Mouse (Mus musculus) brain, embryonic 18.5 days (tissue): ENCODE measurements around the gene Gprin1.
A peak's percentile ranks its signal among the peaks of the same experiment; 100 is the strongest.

Experiments used
- DNase-seq: peaks from one replicate; pipeline ENCODE4 v3.0.0-alpha.2; 2012; ENCODE audit warnings: low read depth, low spot score

Gene Gprin1

DNA sequence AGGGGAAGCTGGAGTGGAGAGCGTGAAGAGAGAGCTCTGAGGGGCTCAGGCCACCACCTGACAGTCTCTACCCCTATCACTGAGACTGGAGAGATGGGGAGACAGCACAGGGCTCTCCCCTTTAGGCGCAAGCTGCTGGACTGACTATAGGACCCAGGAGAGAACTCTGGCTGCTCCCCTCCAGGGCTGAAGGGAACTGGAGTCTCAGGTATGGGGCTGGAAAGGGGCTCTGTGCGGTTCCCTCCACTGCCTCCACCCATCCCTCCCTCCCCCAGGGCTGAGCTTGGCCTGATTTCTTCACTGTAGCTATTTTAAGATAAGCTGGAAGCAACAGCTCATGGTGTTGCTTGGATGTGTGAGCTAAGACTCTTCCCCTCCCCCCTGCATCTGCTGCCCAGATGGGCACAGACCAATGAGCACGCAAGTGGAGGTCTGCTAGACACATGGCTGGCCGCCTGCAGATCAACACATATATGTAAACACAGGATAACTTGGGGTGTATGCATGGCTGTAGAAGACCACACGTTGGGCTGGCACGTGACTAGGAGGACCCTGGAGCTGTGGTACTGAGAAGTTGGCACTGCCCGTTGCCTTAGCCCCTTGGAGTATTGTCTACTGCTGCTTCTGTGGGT is 10.6 kb upstream of the Gprin1 start:
- no peak for DNase-seq

DNA sequence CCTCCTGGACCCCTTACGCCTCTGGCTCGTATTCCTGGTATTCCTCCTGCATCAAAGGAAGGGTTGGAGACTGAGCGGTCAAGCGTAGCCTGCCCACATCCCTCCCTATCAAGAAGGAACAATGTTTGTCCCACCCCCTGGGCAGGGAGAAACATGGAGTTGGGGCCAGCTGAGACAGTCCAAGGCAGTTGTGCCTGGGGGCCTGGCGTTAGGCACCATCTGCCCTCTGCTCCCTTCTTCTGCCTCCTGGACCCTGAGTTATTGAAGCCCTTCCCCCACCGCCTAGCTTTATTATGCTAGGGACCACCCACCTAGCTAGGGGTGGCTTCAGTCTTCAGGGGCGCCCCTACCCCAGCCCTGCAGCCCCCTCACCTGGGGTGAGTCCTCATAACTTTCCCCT is 9.8 kb upstream of the Gprin1 start:
- DNase-seq, result no peak

DNA sequence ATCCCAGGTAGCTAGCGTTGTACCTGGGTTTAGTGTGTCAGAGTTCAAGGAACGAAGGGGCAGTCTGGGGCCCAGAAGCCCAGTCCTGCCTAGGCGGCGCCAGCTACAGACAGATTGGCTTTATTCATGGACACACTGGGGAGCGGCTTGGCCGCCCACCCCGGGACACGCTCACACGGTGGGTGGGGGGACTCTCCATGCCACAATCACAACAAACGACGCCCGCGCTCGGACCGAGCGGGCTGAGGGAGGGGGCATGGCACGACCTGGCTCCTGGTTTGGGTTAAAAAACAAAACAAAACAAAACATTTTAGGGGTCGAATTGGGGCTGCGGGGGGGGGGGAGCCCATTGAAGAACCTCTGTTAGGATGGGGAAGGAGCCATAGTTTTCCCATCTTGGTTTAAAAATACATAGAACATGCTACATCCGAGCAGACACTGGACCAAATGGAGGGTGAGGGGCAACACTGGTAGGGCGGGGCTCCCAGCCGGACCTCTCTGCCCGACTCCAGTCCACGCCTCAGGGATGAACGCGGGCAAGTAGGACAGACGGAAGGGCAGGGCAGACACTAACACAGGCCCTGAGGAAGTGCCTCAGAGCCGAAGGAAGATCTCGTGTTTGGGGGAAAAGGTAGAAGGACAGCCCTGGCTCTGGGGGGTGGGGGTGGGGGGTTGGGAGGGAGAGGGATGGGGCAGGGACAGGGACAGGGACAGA is 9.2 kb upstream of the Gprin1 start:
- DNase-seq, result no peak

DNA sequence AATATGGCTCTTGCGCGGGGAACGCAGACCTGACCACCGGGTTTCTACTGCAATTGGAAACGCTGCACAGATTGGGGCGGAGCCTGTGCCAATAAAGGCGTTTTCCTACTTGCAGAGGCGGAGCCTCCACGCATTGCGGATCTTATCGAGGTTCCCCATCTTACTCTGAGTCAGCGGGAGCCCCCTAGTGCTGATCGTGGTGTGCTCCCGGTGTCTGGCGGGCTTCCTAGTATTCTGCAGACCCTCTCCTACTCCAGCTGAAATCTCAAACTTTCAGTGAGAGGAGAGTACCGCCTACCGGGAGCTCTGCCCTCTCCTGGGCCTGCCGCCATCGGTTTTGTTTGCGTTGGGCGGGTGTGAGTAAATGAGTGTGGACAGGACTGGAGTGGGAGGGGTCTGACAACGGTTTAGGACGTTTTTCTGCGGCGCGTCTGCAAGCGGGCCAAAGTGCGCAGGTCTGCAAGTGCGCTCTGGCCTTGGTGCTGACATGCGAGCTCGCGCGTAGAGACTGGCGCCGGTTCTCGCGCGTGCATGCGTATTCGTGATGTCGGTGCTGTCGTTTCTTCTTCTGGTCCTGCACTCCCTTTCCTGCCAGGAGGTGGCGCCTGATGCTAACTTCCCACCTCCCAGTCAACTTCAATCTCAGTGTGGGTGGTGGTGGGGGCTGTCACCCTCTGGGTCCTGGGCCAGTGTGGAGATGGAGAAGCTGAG is 8.5 kb upstream of the Gprin1 start:
- DNase-seq, result peak; percentile 89

DNA sequence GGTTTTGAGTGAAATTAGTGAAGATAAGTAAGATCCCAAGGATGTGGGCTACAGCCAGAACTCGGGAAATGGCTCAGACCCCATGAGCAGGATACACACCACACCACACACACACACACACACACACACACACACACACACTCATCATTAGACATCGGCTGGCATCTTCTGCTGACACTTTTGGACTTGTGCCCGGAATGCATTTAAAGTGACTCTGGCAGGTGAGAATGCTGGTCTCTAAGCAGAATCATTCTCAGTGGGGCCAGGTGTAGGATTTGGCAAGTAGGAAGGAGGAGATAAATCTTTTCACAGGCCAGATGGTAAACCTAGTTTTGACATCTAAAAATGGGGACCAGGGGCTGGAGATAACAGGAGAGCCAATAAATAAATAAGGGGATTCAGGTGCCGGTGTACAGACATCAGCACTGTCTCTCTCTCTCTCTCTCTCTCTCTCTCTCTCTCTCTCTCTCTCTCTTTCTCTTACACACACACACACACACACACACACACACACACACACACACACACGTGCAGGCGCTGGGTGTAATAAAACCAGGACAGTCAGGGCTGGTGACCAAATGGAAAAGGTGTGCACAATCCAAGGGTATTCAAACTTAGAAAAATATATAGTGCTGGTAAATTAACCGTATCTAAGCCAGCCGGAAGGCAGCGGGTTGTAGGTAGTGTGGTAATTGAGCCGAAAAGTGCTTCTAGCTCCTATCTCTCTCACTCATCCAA is 7.6 kb upstream of the Gprin1 start:
- DNase-seq, result no peak

DNA sequence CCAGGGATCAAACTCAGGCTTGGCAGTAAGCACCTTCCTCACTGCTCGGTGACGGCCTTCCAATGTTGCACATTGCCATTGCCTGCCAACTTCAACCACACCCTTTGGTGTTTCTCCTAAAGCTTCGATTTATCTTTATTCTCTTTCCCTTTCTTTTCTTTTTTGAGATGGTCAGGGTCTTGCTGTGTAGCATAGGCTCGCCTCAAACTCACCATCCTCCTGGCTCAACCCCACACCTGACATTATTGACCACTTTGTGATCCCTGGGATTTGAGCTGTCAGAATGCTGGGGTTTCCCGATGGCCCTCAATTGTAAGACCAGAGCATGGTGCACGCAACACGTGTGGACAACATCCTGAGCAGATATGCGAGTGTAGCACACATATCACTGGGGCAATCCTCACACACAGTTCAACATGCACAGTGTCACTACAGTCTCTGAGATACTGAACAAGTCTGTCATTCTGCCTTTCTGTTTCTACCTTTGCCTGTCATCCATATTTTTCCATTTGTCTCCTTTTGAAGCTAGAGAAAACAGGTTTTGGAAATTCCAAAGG is 6.6 kb upstream of the Gprin1 start:
- no peak for DNase-seq

DNA sequence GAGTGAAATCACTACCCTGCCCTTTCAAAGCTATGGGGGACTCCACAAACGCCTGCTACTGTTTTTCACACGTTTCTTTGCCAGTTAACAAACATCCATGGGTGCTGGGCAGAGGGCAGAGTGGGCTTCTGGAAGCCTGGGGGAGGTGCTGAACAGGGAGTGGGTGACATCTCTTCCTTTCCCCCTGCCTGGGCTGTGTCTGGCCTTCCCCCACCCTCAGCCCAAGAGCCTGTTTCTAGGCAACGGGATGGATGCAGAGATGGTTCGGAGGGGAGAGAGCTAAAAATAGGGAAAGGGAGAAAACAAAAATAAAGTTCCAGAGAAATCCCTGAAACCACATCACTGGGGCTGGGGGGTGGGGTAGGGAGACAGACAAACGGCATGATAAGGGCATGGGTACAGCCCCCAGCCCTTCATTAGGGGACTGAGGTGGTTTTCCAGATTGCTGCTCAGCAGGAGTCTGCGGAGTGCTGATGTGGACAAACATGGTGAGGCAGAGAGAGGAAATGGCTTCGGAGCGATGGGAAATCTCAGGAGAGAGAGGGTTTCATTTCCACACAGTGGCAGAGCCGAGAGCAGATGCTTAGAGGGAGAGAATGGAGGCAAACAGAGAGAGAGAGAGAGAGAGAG is 5.6 kb upstream of the Gprin1 start:
- DNase-seq, result no peak

DNA sequence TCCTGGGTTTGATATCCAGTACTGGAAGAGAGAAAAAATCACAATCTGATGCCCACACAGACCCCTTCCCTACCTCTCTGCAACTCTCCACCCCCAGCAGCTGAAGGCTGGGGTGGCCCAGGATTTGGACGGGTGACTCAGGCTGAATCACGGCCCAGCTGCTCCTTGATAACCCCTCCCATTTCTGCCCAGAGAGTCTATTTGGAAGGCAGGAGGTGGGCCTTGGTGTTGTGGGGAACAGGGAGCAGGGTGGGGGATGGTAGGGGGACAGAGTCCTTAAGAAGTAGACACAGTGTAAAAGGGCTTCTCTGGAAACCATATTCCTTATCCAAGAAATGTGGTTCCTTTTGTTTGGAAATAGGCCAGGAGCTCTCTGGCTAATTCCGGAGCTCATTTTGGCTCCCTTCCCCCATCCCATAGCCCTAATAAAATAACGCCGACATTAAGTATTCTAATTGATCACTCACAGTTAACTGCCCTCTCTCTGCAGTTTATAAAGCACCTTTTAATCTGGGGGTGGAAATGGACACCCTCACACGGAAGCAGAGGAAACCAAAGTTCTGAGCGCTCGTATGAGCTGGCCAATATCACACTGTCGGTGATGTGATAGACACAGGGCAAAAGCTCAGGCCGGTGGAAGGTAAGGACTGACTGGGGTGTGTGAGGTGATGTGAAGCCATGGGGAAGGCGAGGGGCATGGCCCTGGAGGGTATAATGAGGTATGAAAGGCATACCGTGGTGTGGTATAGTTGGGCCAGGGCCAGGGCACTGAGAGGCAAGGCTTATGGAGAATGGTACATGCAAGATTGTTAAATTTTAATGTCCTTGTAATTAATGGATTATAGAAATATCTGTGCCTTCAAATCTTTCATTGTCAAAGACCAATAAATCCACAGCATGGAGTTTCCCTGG is 4.8 kb upstream of the Gprin1 start:
- DNase-seq, result no peak

DNA sequence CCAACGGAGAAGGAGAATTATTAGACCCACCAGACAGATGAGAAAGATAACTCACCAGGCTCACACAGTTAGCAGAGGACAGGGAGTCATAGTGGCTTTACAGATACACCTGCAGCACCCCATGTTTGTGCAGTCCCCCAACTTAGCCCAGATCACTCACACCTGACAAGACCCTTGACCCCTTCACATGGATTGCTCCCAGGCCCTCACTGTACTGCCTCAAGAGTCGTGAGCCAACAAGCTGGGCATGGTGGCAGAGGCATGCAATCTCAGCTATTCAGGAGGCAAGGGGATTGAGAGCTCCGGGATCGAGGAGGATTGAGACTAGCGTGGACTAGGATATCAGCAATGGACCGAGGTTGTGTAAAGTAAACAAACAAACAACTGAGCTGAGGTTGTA is 4.1 kb upstream of the Gprin1 start:
- no peak for DNase-seq

DNA sequence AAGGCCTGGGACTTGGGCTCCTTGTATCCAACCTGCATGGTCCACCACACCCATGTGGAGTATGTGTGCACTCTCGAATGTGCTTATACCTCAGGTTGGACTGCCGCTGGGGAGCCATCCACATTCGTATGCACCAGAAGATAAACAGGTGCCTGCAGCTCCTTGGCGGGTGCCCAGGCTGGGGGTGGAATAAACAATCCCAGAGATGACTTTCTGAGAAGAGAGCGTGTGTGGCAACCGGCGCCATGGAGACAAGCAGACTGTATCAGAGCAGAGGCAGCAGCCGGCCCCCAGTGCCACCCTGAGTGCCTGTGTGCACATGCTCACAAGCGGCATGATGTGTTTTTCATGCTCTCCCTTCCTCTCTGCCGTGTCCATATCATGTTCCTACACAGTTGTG is 3.0 kb upstream of the Gprin1 start:
- DNase-seq, result no peak

DNA sequence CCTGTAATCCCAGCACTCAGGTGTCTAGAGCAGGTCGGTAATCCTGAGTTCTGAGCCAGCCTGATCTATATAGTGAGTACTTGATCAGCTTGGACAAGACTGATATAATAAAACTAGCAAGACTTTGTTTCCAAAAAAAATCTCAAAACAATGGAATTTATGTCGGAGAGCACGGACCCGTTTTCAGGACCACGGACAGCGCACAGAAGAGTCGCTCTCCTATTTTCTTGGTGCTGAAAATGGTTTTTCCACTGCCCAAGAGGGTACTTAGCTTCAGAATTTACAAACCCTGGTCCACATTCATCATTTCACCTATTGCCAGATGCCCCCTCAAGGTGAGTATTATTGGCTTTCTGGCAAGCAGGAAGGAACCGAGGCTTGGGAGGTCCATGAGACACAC is 1.0 kb upstream of the Gprin1 start:
- no peak for DNase-seq

DNA sequence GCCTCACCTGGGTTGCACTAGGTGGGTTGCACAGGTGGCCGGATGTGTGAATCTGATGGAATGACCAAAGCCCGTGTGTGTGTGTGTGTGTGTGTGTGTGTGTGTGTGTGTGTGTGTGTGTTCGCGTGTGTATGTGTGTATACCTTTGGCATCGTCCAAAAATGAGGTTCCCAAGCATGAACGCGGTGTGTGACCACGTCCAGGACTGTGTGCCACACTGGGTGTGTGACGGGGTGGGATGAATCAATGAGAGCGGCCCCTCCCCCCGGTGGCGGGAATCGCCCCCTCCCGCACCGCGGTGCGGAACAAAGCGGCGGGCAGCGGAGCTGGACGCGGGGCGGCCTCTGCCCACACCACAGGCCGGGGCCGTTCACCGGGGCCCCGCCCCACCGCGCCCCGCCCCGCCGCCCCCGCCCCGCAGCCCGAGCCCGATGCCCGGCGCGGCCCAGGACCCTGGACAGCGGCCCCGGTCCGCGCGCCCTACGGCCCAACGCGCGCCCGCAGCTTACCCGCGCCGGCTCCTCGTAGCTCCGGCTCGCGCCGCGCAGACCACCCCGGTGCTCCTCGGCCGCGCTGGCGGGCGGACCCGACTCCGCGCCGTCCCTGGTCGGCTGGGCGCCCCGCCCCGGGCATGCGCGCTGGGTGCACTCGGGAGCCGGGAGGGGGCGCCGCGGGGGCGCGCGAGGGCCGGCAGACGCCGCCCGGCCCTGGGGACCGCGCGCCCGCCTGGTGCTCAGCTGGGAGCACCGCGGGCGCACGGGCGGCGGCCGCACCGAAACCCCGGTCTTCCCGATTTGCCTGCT is 412 bp downstream of the Gprin1 start:
- DNase-seq, result no peak

DNA sequence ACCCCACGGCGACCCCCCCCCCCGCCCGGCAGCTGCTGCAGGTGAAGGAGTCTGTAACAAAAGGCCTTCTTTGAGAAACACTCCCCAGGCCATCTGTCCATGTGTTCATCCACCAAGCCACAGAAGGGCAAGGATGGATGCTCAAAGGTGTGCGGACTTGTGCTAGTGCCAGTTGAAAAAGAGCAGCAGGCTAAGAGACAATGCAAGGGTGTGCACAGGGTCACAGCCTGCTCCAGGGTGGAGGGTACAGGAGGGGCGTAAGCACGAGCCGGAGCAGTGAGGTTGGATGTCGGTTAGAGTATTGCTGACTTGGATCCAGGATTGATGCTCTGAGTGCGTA is 983 bp downstream of the Gprin1 start:
- DNase-seq, result no peak

DNA sequence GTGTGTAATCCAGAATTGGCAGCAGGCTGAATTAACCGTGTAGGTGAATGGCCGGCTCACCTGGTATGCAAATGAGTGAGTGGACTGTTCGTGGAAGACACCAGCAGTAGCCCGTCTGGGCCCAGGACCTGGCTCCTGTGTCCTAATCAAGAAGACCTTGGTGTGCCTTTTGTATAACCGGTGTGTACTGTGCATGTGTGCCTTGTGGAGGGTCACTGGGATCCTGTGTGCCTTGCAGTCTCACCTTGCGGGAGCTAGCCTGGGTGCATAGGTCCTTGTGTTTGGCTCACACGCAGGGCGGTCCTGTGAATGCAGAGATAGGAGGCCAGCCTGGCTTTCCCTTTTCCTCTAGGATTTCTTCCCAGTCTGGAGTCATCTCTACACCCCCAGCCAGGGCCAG is 1.5 kb downstream of the Gprin1 start:
- no peak for DNase-seq

DNA sequence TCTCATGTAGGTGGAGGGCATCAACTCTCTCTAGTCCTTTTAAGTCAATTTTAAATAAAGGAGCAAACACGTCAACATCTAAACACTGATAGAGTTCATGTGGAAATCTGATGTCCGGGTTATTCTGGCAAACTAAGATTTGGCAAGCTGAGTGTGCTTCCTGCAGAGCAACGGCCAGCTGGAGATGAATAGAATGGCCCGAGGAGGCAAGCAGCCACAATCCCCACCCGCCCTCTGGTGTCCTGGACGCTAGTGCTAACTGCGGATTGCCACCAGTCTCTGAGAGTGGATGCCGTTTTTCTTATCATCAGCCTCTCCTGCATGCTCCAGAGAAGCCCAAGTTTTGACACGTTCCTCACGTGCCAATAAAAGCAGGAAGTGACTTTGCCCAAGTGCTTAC is 2.8 kb downstream of the Gprin1 start:
- DNase-seq, result no peak

DNA sequence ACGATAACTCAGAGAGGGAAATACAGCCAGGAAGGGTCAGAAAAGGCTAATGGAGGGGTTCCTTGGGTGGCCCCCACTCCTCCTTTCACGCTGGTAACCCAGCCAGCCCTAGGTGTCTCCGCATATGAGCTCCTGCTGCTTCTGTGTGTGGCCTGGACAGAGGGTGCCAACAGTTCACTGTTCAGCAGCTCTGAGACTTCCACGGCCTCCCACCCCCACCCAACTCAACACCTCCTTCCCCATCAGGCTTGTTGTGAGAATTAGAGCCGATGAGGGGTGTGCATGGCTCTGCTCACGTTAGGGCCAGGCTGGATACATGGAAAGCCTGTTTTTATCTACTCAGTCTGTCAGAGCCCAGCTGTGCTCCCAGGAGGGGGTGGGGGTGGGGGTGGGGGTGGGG is 3.6 kb downstream of the Gprin1 start:
- no peak for DNase-seq

DNA sequence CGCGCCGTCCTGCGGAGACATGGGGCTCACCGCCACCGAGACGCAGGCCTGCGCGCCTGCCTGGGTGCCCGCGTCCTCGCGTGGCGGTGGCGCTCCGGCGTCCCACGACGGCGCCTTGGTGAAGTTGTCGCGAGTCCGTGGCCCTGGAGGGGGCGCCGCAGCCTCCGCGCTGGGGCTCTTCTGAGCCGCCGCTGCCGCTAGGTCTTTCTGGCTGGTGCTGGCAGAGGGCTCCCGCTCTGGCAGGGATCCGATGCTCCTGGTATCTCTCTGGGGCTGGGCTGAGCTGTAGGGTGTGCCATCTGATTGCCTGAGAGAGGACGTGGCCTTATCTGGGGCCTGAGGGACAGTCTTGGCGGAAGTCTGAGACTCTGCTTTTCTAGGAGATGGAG is 11.5 kb downstream of the Gprin1 start:
- DNase-seq, result no peak

DNA sequence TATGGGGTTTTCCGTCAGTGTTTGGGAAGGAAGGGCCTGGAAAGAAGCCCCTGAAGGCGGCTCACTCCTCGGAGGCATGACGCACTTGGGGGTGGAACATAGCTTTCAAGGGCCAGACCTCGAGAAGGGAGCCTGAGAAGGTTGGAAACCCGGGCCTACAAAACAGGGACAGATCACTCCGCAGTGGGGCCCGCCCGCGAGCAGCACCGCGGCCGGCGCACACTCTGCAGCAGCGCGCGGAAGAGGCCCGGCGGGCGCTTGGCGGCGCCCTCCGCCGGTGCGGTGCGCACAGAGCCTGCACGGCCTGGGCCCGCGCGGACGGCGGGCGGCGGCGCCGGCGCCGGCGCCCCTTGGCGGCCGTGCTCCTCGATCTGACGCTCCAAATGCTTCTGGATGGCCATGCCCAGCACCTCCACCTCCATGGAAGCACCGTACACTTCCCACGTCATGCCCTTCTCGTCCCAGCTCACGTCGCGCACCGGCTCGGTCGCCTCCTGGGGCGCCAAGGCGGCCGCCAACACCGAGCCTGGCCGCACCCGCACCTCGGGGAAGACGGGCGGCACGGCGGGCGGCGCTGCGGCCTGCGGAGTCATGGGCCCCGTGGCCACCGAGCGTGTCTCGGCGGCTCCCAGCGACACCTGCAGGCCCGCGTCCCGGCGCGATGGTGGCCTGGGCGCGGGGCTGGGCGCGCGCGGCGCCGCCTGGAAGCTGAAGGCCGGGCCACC is 12.0 kb downstream of the Gprin1 start:
- no peak for DNase-seq

DNA sequence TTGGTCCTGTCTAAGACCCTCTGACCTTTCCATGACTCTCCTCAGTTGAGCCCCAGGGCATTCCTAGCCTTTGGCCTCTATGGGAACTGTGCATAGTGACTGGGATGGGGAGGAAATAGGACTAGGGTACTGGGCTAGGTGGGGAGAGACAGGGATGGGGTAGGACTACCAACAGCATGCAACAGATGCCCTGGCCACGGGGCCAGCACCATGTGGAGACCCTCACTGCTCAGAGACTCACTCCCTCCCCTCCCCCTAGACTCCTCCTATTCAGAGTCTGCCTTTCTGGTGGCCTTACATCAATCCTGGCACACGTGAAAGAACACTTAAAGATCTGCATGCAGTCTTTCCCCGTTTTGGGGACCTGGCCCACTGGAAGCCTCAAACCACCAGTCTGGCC is 12.7 kb downstream of the Gprin1 start:
- no peak for DNase-seq
